Mouse (Mus musculus) retina, postnatal 7 days (tissue): ENCODE results near the gene Sptb.

Experiments
- DNase-seq: peaks from one replicate; pipeline ENCODE4 v3.0.0-alpha.2; 2012; ENCODE audit warnings: low read depth, low spot score

The Sptb gene

DNA sequence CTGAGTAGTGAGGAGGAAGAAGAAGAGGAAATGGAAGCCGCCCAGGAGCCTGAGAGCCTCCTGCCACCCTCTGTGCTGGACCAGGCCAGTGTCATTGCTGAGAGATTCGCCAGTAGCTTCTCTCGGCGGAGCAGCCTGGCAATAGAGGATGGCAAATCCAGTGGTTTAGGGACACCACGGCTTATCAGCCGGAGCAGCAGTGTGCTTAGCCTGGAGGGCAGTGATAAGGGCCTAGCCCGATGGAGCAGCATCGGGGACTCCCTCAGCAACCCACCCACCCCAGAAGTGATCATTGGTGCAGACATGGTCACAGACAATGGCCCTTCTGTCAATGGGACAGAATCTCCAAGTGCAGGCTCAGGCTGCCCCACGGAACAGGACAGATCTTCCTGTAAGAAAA, 134.3 kb downstream of the Sptb start:
- DNase-seq, result no peak

DNA sequence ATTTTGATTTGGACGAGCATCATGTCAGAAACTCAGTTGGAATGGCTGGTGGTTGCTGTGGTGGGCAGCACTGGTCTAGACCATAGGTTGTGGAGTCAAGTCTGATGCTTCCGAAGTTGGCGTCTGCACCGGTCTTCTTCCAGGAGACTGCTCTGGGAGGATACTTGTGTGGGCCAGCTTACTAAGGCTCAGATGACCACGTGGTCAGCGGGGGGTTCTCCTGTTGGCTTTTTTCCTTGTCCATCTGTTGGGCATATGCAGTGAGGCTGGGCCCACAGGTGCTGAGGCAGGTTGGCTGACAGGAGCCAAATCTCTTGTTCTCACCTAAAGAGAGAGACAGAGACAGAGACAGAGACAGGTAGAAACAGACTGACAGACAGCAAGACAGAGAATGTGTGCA, 135.5 kb downstream of the Sptb start:
- DNase-seq, result no peak

DNA sequence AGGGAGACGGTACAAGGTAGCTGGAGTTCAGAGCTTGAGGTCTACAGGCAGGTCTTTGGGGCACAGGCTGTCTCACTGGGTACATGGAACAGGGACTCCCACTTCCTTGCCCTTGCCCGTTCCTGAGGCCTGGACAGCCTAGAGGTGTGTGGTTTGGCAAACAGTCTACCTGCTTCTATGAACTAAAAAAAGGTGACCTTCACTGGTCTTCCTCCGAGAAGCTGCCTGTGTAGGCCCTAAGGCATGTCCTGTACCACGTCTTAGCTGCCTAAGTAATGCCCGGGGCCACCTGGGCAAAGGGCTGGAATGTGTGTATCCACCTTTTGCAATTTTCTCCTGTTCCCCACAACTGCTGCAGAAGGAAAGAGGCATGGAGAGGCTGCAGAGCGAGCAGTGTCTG, 137.0 kb downstream of the Sptb start:
- no peak for DNase-seq

DNA sequence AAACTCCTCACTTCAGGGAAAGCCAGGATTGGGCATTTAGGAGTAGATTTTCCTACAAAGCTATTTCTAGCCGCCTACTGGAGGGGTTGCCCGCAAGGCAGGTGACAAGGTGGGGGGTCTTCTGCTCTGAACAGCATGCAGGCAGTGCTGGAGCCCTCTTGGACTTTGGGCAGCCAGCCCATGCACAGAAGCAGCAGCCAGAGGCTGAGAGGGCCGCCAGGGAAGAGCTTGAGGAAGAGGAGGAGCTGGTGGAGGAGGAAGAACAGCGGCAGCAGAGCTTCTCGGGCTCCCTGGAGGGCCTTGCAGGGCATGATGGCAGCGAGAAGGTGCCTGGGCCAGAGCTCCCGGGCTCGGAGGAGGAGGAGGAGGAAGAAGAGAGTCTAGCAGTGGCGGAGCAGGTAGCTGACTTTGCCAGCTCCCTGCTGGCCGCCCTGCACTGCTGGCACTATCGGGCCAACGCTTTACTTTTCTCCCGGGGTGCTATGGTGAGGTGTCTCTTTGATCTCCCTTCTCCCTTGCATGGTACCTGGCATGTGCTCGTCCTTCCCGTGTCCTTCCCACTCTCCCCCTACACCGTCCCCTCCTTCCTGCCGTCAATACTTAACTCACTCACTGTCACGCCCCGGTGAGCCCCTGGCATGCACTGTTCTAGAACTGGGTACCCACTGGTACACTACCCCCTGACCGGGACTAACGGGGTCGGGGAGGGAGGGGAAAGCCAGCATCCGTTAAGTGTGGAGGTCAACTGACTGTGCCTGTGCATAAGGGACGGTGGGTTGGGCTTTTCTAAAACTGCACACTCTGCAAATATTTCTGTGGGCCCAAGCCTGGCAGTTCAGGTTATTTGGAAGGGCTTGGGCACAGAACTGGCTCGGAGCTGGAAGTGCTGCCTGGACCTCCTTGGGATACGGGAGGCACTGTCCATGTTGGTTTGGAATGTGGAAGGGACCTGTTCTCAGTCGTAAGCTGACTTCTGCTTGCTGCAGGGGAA, 137.8 kb downstream of the Sptb start:
- no peak for DNase-seq

DNA sequence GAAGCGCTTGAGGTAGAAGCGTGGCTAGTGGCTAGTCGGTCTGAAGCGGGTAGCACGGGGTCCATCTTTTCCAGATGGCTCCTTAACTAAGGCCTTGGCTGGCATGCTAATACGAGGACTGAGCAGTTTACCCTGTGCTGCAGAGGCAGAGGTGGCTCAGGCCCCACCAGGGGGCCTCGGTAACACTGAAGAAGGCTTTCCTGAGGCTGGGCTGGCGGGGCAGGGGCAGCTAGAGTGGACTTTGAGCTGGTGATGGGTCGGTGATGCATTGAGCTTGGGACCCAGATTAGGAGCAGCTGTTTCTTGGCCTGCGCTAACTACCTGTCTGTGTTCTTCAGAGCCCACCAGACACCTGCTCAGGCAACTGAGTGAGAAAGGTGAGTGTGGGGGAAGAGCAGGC, 139.1 kb downstream of the Sptb start:
- DNase-seq, result no peak

DNA sequence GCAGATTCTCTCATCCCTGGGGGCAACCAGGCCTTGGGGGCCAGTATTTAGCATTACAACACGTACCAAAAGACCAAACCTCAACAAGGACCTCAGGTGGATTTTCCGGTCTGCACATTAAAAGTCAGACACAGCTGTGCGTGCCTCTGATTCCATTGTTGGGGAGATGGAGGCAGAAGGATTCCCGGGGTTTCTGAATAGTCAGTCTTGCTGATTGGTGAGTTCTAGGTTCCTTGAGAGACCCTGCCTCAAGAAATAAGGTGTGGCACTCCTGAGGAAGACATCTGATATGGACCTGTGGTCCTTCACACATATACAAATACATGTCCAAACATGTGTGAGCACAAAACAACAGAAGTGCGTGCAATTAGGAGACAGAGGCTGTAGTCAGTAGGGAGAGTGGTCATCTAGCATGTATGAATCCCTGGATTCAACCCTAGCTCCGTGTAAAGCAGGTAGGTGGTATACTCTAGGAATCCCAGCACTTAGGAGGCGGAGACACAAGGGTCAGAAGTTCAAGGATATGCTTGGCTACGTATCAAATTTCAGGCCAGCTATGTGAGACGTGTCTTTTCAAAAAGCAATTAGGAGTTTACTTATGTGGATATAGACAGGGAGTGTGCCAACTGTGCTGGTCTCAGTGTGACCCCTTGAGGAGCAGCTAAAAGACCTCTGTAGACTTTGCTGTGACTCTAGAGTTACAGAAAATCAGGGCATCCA, 140.0 kb downstream of the Sptb start:
- no peak for DNase-seq

DNA sequence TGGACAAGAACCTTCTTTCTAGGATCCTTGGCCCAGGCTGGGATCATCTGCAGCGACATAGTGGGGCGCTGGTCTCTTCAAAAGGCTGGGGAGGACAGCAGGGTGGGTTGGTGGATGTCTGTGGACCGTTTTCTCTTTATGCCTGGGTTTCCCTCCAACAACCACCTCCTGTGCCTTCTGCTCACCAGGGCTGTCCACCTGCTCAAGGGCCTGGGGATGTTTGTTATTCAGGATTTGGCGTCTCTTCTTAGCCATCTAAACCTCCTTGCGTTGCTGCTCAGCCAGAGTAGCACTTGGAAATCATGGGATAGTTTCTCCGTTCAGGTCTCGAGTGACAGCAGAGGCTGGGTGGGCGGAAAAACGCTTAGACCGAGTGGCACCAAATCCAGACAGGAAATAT, 144.1 kb downstream of the Sptb start:
- DNase-seq, result no peak

DNA sequence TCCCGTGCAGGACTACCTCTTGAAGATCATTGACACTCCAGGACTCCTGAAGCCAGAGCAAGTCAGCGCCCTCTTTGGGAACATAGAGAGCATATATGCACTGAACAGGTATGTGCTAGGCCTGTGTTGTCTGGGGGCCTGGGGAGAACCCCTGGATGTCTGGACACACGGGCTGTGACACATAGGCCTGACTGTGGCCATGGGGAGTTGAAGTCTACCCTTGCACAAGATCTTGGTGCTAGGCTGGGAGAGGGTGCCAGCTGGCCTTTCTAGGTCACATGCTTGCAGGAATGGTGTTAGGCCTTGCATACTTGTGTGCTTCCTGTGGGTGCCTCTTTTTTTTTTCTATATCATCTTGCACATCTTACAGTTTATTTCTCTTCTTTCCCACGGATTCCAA, 148.2 kb downstream of the Sptb start:
- DNase-seq, result no peak

DNA sequence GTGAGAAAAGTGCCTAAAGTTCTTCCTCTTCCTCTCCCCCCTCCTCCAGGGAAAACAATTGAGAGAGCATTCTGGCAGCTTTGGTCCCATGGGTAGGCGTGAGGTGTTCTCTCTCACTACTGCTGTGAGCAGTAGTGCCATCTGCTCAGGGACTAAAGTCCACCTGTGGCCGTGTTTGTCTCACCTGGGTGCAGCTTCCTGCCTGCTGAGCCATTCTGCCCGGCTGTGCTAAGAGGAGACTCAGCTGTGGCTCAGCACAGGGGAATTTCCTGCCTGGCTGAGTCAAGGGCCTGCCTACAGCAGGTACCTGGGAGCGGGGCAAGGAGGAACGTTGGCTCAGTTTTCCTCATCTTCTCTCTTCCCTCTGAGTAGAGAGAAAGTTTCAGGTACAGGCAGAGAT, 152.1 kb downstream of the Sptb start:
- DNase-seq, result no peak

DNA sequence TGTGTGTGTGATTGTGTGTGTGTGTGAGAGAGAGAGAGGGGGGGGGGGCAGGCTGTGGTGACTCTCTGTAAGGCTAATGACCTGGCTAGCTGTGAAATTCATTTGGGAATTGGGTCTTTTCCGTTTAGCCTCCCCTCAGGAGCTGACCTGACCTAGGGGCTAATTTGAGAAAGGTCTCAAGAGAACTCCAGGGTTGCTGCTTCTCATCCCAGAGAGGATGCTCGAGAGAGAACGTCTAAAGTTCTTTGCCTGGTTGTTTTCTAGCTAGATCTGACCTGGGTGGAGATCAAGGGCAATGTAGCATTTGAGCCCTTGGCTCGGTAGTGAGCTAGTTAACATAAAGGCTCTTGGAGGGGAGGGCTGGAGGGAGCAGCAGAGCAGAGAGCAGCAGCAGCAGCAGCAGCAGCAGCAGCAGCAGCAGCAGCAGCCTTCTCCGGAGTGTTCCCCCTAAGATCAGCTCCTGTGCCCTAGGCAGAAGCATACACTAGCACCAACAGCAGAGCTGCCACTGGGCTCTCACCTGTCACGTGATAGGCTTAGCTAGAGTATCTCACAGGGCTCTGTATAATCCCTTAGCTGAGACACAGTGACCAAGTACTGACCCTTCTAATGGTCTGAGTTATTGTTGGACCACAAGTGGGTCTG, 153.5 kb downstream of the Sptb start:
- DNase-seq, result peak; percentile 74

DNA sequence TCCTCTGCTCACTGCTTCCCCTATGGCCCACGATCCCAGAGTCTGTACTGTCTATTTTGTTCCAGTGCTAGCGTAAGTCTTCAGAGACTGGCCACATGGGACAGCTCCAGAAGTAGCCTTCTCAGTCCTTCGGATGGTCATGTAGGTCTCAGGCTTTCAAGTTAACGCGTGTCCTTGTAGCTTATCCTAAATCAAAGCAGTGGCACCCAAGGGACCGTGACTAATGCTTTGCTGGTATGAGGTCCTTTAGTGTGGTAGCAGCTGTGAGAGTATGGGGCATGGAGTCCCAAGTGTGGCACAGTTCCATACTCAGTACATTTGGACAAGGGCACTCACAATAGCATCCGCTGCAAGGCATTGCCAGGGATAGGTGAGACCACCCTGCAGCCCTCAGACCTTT, 154.2 kb downstream of the Sptb start:
- no peak for DNase-seq

DNA sequence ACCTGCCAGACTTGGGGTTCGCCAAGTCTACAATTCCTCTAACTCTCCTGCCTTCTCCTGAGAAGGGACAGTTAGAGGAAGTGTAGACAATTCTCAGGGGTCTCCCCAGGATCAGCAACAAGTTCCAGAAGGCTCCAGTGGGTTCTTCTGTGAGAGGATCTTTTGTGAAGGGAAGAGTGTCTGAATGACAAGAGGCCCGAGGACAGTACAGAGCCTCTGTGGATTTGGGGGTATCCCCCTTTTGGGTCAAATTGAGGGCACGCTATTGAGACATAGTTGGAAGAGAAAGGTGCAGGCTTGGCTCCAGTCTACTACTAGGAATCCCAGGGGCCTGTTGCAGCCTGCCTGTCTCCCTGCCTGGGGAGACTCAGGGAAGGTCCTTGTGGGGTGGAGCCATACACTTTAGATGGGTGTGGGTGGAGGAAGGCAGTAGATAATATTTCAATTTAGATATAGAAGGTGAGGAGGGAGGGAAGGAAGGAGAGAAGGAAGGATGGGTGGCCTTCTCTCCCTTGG, 155.4 kb downstream of the Sptb start:
- DNase-seq, result no peak

DNA sequence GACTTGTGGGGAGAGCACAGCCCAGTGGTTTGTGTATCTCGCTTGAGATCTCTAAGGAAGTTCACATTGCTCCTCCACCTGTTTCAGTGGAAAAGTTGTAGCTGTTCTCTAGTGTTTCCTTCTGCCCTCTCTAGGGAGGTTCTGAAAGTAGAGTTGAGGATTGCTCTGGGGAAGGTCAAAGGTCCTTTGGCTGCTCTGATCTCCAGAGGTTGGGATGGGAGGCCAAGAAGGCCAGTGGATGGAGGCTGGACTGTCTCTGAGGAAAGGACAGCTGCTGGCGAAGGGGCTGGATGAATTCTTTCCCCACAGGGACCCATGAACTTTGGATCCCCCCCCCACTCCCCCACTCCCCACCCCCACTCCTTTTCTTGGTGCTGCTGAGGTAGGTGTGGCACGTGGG, 156.0 kb downstream of the Sptb start:
- no peak for DNase-seq

DNA sequence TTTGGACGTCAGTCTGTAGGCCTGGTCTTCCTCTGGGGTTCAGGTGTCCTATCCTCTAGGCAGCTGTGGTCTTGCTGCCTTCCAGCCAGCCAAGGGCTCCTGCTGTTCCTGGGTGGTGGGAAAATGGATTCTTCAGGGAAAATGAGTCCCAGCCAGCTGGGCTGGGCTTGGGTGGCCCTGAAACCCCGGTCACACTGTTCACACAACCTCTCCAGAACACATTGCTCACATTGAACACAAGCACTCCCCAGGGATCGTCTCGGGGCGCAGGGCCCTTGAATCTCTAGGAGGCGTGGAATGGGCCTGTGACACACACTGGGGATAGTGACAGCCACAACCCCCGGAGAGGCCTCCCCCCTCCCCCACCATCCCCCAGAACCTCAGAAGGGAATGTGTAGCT, 156.4 kb downstream of the Sptb start:
- DNase-seq, result no peak

DNA sequence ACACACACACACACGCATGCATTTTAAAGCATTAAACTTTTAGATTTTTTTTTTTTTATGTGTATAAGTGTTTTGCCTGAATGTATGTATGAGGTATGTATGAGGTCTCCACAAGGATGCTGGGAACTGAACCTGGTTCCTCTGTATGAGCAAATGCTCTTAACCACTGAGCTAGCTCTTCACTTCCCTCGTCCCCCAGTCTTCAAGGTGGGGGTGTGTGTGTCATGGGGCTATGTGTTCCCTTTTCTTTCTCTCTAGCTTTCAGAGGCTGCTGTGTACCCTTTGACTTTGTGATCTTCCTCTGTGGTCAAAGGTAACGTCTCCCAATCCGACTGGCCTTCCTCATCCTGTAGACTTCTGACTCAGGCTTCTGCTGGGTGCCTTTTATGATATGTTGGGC, 157.4 kb downstream of the Sptb start:
- no peak for DNase-seq

DNA sequence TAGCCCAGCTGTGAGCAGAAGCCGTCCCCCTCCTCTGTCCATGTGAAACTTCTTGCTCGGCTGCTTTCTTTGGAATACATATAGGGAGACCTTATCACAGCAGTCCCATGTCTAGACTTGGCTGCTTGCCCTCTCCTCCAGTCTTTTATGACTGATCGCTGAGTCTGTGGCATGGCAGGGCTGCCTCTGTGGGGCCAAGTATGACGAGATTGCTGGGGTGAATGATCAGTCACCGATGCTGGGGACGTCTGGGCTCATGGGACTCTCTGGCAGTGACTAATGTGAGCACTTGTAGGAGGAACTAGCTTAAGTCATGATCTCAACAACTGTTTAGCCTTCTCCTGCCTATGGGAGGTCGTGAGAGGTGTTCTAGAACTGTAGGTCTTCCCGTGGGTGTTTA, 158.0 kb downstream of the Sptb start:
- no peak for DNase-seq

DNA sequence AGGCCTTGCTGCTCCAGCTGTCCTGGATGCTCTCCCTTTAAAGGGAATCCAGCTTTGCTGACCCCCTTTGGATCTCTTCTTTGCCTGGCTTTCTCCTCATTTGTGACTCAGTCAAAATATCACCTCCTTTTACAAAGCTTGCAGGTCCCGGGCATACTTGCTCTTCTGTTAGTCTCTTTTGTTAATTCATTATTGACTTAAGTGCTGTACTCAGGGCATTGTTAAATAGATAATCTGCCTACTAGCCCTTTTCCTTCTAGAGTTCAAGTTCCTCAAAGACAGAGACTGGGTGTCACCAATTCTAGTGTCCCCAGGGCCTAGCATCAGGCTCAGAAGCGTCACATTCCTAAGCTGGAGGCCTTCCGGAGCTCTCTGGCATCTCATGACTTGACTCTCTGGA, 161.1 kb downstream of the Sptb start:
- DNase-seq, result no peak

DNA sequence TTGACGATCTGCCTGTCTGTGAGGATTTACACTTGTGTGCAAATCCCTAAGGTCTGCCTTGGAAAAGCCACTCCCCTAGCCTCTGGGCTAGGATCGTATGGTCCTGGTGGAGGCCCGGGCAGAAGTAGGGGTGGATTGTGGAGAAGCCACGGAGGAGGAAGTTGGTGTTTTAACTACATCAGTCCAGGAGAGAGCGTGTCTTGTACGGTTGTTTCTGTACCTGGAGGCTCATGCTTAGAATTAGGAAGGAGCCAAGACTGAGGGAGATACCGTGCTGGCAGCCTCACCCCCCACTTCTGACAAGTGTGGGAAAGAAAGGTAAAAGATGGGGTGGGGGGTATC, 162.3 kb downstream of the Sptb start:
- no peak for DNase-seq

DNA sequence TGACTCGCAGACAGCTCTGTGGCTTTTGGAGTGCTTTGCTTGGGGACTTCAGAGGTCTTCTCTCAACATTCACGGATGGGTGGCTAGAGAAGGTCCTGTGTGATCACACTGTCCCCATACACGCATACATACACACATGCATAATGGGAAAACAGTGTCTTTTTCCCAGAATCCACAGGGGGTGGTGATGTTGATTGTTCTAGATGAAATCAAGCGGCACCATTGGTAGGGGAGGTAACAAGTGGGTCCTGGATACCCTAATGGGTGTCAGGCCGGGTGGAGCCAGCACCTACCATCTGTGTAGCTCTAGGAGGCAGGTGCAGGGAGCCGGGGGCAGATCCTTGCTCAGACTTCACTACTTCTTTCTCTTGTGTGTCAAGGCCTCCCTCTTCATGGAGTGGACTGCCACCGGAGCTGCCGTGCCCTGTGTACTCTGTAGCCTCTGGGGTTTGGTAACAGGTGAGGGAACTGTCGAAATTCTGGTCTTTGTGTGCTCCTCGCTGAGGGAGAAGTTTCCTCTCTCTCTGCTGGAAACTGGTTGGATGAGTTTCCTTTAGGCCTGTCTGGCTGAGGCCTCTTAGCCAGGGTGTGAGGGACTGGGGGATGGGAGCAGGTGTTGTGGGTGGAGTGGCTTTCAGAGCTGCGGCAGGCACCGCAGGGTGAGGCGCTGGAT, 162.8 kb downstream of the Sptb start:
- peak; percentile 42 for DNase-seq

DNA sequence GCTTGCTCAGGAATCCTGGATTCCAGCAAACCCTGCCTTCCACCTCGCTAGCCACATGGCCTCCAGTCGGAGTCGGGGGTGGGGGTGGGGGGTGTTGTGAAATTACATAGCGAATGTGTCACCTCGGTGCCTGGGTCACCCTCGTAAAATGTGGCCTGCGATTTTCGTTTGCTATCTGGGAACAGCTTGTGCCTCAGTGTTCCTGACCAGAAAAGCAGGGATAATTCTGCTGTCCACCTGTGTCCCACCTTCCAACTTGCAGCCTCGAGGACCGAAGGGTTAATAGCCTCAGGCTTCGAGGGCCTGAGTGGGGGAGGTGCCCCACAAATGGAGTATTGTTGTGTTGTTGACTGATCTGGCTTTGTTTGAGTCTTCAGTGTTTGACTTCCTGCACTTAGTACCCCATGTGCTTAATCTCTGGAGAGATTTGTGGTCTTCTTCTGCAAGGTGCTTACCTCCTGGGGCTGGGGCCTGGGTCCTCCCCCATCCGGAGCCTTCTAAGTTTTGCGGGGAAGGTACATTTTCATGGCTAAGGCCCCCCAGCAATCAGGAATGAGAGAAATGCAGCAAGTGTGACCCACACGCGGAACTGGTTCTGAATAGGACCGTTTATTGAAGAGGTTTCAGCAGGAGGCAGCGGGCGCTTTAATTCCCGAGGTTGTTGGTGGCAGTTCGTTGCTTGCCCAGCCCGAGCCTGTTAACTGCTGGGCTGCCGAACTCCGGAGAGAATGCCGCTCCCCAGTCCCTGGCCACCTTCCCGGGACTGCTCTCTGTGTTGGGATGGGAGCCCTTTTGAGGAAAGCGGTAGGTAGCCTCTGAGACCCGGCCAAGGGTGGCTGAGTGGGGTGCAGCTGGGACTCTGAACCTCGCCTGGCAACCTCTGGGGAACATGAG, 163.7 kb downstream of the Sptb start:
- DNase-seq, result no peak
